Mouse (Mus musculus): ENCODE data around the gene Cage1. TPM values are rescaled to one million over a fixed set of nuclear protein-coding genes. Genes with fewer than 3 reads are reported as not detected.

The Cage1 gene
- total RNA-seq, 2 experiments from 2014 or later, result 6.2 to 6.9 TPM

- no peak for DNase-seq (ENCODE audit: low spot score in 2 of 2)
Measured at GRCm38 (mm10) chr13:38012436-38012835, 24.4 kb downstream of the Cage1 start.

GRCm38 (mm10) chr13:38010444-38010910 is 26.4 kb downstream of the Cage1 start:
- DNase-seq (ENCODE audit: low spot score in 2 of 2), result no peak

GRCm38 (mm10) chr13:38009721-38010408 is 27.0 kb downstream of the Cage1 start:
- no peak for DNase-seq (ENCODE audit: low spot score in 2 of 2)

DNA sequence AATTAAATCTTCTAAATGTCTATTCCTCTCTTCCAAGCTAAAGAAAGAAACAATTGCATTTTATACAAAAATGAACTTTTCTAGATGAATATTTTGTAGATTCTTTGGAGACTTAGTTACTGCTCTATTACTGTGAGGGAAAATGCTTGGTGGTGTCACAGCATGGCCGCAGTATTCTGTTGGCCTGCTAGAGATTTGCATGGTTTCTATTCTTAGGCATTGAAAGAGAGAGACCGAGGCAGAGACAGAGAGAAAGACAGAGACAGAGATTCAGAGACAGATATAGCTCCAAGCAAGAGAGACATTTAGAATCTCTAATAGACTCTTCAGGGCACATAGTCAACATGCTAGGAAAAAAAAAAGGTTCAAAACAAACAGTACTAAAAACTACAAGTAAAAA is 28.9 kb downstream of the Cage1 start:
- DNase-seq (ENCODE audit: low spot score in 2 of 2), result no peak

- DNase-seq (ENCODE audit: low spot score in 2 of 2), result no peak
Measured at GRCm38 (mm10) chr13:38002461-38002860, 34.4 kb downstream of the Cage1 start.

GRCm38 (mm10) chr13:37999713-38000112 is 37.2 kb downstream of the Cage1 start:
- DNase-seq (ENCODE audit: low spot score in 2 of 2), result no peak

GRCm38 (mm10) chr13:37994405-37994749 is 42.5 kb downstream of the Cage1 start:
- no peak for DNase-seq (ENCODE audit: low spot score in 2 of 2)

DNA sequence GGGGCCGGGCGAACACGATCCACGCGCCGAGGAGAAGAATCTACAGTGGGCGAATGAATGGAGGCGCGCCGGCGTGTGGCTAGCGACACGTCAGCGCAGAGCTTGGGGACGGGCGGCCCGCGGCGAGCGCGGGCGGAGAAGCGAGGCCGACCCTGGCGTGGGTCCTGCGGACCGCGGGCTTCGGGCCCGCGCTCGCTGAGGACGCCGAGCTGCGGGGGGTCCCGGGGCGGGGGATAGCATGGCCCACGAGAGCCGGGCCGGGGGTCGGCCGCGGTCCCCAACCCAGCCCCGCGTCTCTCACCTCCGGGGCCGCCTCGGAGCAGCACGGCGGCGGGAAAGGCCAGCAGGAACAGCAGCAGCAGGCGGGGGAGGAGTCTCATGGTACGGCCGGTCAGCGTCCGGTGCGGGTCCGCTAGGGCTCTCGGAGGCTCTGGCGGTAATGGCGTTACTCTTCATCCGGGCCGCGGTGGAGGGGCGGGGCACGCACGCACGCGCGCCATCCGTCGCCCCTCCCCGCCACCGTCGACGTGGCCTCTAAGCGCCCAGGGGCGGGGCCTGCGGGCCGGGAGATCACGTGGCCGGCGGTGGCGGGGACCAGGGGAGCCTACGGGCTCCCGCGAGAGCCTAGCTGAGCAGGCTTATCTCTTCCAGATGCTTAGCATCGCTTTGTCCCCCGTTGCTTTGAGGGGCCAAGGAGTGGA is 43.0 kb downstream of the Cage1 start, which contains the start of gene Ssr1:
Ssr1 (minus strand) TSS at position 514 of the 701 bp plus-strand sequence.
- peak; percentile 94 to 97 for DNase-seq (ENCODE audit: low spot score in 2 of 2)

DNA sequence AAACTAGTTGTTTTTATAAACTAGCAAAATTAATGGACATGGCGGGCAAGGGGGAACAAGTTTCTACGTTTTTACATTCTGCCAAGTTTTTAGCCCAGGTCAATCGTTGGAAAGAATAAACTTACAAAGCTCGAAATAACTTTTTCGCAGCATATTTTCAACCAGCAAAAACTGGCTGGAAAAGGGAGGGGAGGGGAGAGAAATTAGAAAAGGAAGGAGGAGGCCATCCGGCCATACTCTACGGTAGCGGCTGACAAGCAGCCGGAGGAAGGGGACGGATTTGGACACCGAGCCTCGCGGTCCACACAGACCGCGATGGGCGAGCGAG is 43.5 kb downstream of the Cage1 start:
- no peak for DNase-seq (ENCODE audit: low spot score in 2 of 2)

DNA sequence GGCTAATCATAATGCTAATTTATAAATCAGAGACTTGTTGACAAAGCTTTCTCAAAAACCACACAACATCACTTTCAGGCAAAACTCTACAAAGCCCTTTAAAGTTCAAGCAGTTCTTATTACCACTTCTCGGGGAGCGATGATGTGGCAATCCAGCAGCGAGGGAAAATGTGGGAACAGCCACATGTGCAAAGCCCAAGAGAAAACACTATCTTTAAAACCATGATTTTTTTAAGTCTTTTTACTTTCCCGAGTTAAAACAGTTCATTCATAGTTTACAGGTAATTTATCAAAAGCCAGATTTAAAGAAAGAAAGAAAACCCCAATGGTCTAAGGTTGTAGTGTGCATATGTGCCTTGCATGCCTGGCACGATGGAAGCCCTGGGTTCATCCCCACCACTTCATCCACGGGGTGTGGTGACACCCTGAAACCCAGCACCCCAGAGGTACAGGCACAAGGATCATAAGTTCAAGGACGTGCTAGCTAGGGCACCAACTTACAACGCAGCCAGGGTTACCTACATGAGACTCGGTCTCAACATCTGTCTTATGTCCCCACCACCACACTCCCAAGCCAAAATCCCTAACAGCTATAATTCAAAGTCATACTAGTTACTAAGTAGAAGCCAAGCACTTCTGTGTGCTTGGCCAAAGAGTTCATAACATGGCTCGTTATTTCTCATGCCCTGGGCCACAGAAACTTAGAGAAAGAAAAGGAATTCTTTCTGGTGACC is 44.1 kb downstream of the Cage1 start:
- no peak for DNase-seq (ENCODE audit: low spot score in 2 of 2)

DNA sequence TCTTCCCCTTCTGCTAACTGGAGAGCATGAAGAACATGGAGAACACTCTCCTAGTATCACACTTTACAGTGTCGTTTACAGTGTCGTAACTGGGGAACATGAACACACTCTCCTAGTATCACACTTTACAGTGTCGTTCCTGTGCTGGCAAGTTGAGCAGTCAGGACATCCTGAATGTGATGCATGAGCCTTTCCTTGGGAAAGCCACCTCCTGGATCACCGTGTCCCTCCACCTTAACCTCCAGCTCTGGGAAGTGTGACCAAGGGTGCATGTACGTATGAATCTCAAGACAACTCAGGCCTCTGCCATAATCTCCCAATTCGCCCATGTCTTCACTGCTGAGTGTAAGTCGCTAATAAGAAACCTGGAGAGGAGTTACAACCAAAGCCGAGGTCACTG is 47.2 kb downstream of the Cage1 start:
- no peak for DNase-seq (ENCODE audit: low spot score in 2 of 2)

DNA sequence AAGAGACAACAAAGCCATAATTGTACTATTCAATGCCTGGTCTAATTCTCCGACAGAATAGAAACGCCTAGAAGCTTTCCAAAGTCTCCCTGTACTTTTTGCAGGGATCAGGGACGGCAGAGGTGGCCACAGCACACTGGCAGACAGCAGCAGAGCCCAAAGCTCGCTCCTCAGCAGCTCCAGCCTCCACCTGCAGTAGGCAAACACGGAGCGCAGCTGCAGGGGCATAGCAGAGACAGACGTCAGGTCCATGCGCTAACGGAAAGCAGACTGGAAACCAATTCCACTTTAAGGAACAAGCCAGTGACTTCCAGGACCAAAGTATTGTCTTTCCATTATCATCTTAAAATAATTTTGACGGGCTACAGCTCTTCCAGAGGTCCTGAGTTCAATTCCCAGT is 50.7 kb downstream of the Cage1 start:
- DNase-seq (ENCODE audit: low spot score in 2 of 2), result no peak

DNA sequence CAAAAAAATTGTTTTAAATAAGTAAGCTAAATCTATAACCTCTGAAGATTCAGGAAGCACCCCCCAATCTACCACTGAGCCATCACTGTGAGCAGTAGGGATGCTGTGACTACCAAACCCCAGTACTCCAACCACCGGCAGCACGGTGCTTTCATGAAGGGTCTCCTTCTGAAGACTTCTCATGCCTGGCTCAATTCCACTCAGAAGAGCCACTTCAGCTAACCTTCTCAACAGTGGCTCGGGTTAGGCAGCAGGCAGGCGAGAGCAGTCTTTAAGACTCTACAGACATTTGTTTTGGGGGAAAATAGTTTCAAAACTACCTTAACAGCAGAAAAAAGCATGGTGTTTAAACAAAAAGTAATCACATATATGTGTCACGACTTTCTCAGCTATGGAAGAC is 55.8 kb downstream of the Cage1 start:
- DNase-seq (ENCODE audit: low spot score in 2 of 2), result no peak

DNA sequence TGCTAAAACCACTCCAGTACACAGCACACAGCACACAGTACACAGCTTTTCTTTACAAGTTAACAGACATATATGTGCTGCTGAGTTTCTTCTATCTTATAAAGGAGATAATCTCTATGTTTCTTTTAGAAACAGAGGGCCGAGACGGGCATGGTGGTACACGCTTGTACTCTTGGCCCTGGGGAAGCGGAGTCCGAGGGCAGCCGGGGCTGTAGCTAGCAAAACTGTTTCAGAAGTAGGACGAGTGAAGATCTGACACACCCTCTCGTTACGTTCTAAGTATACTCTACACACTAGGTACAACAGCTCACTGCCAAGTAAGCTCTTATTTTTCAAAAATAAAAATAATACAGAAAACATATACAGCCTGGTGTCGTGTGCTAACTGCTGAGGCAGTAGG is 56.5 kb downstream of the Cage1 start:
- no peak for DNase-seq (ENCODE audit: low spot score in 2 of 2)

DNA sequence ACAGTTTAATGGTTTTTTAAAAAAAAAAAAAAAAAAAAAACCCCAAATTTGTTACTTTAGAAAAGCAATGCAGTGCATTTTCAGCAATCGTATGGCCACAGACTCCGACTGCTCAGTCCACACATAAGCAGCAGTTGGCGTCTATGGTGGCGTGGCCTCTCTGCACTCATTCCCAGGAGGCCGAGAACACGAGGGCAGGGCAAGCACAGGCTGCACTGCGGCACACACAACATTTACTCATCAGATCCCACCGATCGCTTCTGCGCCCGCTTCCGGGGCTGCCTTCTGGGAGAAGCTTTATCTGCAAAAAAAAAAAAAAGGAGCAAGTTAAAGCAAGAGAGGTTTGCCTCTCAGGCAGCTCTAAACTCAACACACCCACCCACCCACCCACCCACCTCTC is 57.4 kb downstream of the Cage1 start:
- no peak for DNase-seq (ENCODE audit: low spot score in 2 of 2)

DNA sequence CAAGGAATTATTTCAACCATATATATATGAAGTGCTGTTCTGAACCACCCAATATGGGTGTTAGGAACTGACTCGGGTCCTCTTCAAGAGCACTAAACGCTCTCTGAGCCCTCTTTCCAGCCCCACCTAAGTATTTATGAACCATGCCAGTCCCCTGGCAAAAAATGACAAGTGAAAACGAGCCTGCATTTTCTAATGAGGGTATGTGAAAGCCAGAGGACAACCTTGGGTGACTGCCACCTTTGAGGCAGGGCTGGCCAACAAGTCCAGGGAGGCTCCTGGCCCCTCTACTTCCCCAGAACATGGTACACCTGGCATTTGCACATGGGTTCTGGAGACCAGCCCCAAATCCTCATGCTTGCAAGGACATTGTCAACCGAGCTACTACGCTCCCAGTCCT is 62.1 kb downstream of the Cage1 start:
- no peak for DNase-seq (ENCODE audit: low spot score in 2 of 2)

- peak in 1 of 2 experiments; percentile 23 for DNase-seq (ENCODE audit: low spot score in 2 of 2)
Measured at GRCm38 (mm10) chr13:37974036-37974435, 62.8 kb downstream of the Cage1 start.

DNA sequence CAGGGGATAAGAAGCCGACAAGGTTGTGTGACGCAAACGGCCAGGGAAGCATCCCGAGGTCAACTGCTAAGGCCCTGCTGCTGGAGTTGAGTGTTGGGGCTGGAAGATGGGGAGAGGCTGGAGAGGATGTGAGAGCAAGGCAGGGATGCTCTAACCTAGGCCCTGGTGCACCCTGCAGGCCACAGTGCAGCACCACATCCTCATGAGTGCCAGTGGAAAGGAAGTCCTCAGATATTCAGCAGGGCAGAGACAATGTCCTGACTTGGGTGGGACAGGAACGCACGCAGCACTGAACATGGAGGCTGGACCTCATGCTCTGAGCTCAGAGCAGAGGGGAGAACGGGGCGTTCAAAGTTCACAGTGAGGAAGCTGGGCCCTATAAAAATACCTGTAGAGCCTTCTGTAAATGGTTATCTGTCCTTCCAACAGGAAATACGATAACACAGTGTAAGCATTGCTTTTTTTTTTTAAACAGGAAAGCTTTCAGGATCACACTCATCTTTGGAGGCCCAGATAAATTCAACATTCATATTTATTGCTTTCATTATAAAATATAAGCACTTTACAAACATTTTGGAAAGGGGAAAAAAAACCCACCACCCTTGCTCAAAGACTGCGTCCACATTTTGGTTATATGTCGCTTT is 65.9 kb downstream of the Cage1 start:
- no peak for DNase-seq (ENCODE audit: low spot score in 2 of 2)

DNA sequence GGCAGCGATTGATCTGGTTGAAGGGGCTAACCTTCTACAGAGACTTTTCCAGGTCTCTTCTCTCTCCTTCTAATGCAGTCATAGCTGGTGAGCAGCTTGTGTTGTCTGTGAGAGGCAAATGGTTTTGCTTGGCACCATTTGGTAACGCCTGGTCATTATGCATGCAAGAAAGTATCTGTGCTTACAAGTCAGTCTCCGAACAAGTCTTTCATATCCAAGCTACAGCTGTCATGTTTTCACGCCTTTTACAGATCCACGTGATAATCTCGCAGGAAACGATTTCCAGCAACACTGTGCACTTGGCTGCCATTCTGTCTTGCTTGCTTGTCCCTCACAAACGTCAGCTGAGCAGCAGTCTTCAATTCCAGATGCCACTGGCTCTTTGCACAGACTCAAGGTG is 66.9 kb downstream of the Cage1 start:
- no peak for DNase-seq (ENCODE audit: low spot score in 2 of 2)

- peak; percentile 90 to 97 for DNase-seq (ENCODE audit: low spot score in 2 of 2)
Measured at GRCm38 (mm10) chr13:37969337-37969736, 67.5 kb downstream of the Cage1 start.

DNA sequence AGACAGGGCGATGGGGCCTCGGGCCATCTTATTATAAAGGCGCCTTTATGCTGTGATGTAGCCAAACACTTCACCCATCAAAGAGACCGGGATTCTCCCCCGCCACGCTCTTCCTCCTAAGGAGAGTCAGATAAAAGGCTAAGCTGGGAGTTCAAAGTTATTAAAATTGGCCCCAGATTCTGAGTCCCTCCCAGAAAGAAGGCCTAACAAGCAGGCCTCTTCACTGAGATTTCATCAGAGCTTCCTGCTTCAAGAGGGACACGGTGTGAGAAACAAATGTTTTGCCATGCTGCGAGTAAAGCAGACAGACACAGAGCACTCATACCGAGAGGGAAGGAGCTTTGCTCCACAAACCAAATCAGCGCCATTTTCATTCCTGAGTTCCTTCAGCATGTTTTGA is 69.3 kb downstream of the Cage1 start:
- DNase-seq (ENCODE audit: low spot score in 2 of 2), result no peak

- DNase-seq (ENCODE audit: low spot score in 2 of 2), result no peak
Measured at GRCm38 (mm10) chr13:37967052-37967437, 69.8 kb downstream of the Cage1 start.

All from left cerebral cortex, adult 18-20 months (tissue).